In the genomic region with DNA sequence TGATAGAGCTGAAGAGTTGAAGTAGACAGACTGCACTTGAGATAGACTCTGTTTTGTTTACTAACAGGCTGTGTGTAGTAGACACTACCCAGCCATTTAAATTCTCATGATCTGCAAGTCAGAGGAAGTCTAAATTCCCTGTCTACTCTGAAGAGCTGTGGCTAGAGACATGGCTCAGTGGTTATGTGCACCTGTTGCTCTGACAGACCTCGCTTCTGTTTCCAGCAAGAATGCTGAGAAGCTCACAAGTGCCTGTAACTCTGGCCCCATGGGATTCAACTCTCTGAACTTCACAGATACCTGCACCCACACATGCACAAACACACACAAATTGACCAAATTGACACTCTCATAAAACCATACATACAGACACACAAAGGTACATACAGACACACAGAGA, we compare ENCODE assay signal across 22 mouse cellular contexts.
A peak's percentile ranks its signal among the peaks of the same experiment; 100 is the strongest.
DNase-seq lines count a peak whose midpoint lies in the region; ATAC-seq and TF ChIP-seq lines count a peak whose summit lies in the region.
"Had no signal": no experiment of that assay in that cellular context is flagged by ENCODE, and none has a peak within 500 bp of the region (broad histone marks: within the 10 kb centered on the region; RNA-seq: fewer than 3 reads in every experiment).

No protein-coding gene starts in this region.

- H3K9me3 ChIP-seq in midbrain, embryonic 11.5 days (ENCODE audit: control insufficient read depth, low read length), result peaks cover 4% of the 10 kb centered on the region; the same call in 1 of the 2 replicates
- no peaks in the 10 kb centered on the region for H3K9me3 ChIP-seq in midbrain, embryonic 14.5 days (ENCODE audit: control insufficient read depth, low read length)
- H3K9me3 ChIP-seq: G1E had no signal

- no peak for ATAC-seq in midbrain, embryonic 11.5 days (ENCODE audit: low FRiP score)
- no peak for ATAC-seq in midbrain, embryonic 14.5 days (ENCODE audit: low FRiP score, low TSS enrichment)
- ATAC-seq: activated CD4-positive, CD25-positive, alpha-beta regulatory T cell, adult 4 months; CD4-positive, CD25-positive, alpha-beta regulatory T cell, adult 4 months; Patski had no signal

- 96% methylated on average over 1 of the region's 1 CpGs for WGBS in midbrain, embryonic 11.5 days
- WGBS in midbrain, embryonic 14.5 days, result 87% methylated on average over 1 of the region's 1 CpGs

- no peak overlapping the region for H3K4me3 ChIP-seq in midbrain, embryonic 11.5 days (ENCODE audit: low read depth, low read length)
- no peak overlapping the region for H3K4me3 ChIP-seq in midbrain, embryonic 14.5 days (replicated peaks; ENCODE audit: low read depth, low read length)
- no peak overlapping the region for H3K4me3 ChIP-seq in myocyte

- no peaks in the 10 kb centered on the region for H3K79me2 ChIP-seq in myocyte (ENCODE audit: control insufficient read depth, insufficient read depth)

- no peaks in the 10 kb centered on the region for H3K36me3 ChIP-seq in midbrain, embryonic 11.5 days (ENCODE audit: control insufficient read depth, insufficient read depth, low read length)
- H3K36me3 ChIP-seq in midbrain, embryonic 14.5 days (ENCODE audit: control insufficient read depth, insufficient read depth, low read length), result no peaks in the 10 kb centered on the region
- no peaks in the 10 kb centered on the region for H3K36me3 ChIP-seq in myocyte (ENCODE audit: control insufficient read depth, insufficient read depth)
- H3K36me3 ChIP-seq: G1E had no signal

- peak; percentile 17 for DNase-seq in midbrain, embryonic 11.5 days (ENCODE audit: low spot score, missing footprints)
- DNase-seq in midbrain, embryonic 14.5 days, result no peak
- DNase-seq in A20 (ENCODE audit: low read depth, low spot score), result peak; percentile 73
- no peak for DNase-seq in heart, adult 9 months (ENCODE audit: low spot score in 2 of 2)
- DNase-seq in retina, embryonic 14.5 days (ENCODE audit: low spot score), result no peak
- DNase-seq: adrenal gland, adult 2 months; adrenal gland, adult 8-10 months; adrenal gland, postnatal 10 days; adrenal gland, postnatal 14 days; adrenal gland, postnatal 25 days; adrenal gland, postnatal 36 days; B cell, adult 2 months; cerebellum, adult 11 months; cerebellum, adult 11-12 months; cerebellum, adult 18-20 months; cerebellum, adult 2 months had no signal

- TF ChIP-seq POLR2A in myocyte (IDR thresholded peaks at IDR 0.05; ENCODE audit: insufficient read length, low read depth), result no peak

- no peaks in the 10 kb centered on the region for H3K4me1 ChIP-seq in midbrain, embryonic 11.5 days (ENCODE audit: control insufficient read depth, insufficient read depth, low read length)
- H3K4me1 ChIP-seq in midbrain, embryonic 14.5 days (ENCODE audit: control insufficient read depth, insufficient read depth, low read length), result no peaks in the 10 kb centered on the region

- H3K27ac ChIP-seq in midbrain, embryonic 11.5 days (ENCODE audit: low read depth, low read length), result no peak overlapping the region
- no peak overlapping the region for H3K27ac ChIP-seq in midbrain, embryonic 14.5 days (replicated peaks; ENCODE audit: low read depth, low read length)

- no peak overlapping the region for H3K9ac ChIP-seq in midbrain, embryonic 11.5 days (ENCODE audit: low read length)
- H3K9ac ChIP-seq in midbrain, embryonic 14.5 days (replicated peaks; ENCODE audit: low read length), result no peak overlapping the region

- H3K4me2 ChIP-seq in midbrain, embryonic 11.5 days, result no peak overlapping the region
- no peak overlapping the region for H3K4me2 ChIP-seq in midbrain, embryonic 14.5 days (ENCODE audit: low read length)
- no peak overlapping the region for H3K4me2 ChIP-seq in myocyte (ENCODE audit: low read depth)

- no peaks in the 10 kb centered on the region for H3K27me3 ChIP-seq in midbrain, embryonic 11.5 days (ENCODE audit: control insufficient read depth, insufficient read depth, low read length)
- no peaks in the 10 kb centered on the region for H3K27me3 ChIP-seq in midbrain, embryonic 14.5 days (ENCODE audit: control insufficient read depth, insufficient read depth, low read length)
- no peaks in the 10 kb centered on the region for H3K27me3 ChIP-seq in myocyte (ENCODE audit: control insufficient read depth, insufficient read depth, insufficient read length)
- H3K27me3 ChIP-seq: CH12.LX, Patski had no signal

- no peak overlapping the region for H3ac ChIP-seq in myocyte (ENCODE audit: control insufficient read depth, insufficient read length)

TF ChIP-seq in myocyte, 11 proteins besides CTCF, POLR2A, EP300 and RAD21:
- TF ChIP-seq SRF (IDR thresholded peaks at IDR 0.05; ENCODE audit: control insufficient read depth, insufficient read length, low read depth), result no peak
- peak in 2 of 3 experiments; percentile 37 to 55 for TF ChIP-seq MYOD1 (IDR thresholded peaks at IDR 0.05; ENCODE audit: control insufficient read depth in 1 of 3, insufficient read length in 2 of 3, low read depth in 2 of 3)
- no peak for TF ChIP-seq E2F4 (IDR thresholded peaks at IDR 0.05; ENCODE audit: insufficient read depth)
- no peak for TF ChIP-seq REST (IDR thresholded peaks at IDR 0.05; ENCODE audit: insufficient read depth, insufficient read length)
- TF ChIP-seq MYOG (IDR thresholded peaks at IDR 0.05; ENCODE audit: control insufficient read depth in 1 of 3, insufficient read depth in 1 of 3, insufficient read length in 2 of 3, low read depth in 2 of 3), result peak in 1 of 3 experiments; percentile 58

Comparison
In these comparisons a context has a peak if more than half of its experiments do, and no peak if none do; other contexts are left out.
1. DNase-seq: peak in midbrain, embryonic 11.5 days (single experiment) and A20 (single experiment); none in midbrain, embryonic 14.5 days (single experiment), heart, adult 9 months (0 of 2) and retina, embryonic 14.5 days (single experiment).